Mouse (Mus musculus) left cerebral cortex, adult 9 months (tissue): ENCODE results near the gene Tmem53.

Experiments used
- DNase-seq, 2 experiments: peaks; one replicate each; pipeline ENCODE4 v3.0.0; 2022; ENCODE audit warnings: low spot score in 2 of 2

Gene Tmem53

GRCm38 (mm10) chr4:117314849-117315500 lies 63.2 kb downstream of the Tmem53 start:
- DNase-seq = no peak

GRCm38 (mm10) chr4:117316800-117317199 lies 65.0 kb downstream of the Tmem53 start:
- DNase-seq = no peak

GRCm38 (mm10) chr4:117317701-117318190 lies 66.0 kb downstream of the Tmem53 start:
- DNase-seq = no peak
